Mouse (Mus musculus): ENCODE measurements around the gene Arhgef3. TPM values are rescaled to one million over a fixed set of nuclear protein-coding genes. Genes with fewer than 3 reads are reported as not detected.

Gene Arhgef3
- total RNA-seq, 2 experiments from 2014 or later: 36.5 to 37.3 TPM

GRCm38 (mm10) chr14:27344250-27344990 lies 229.7 kb downstream of the Arhgef3 start:
- DNase-seq: no peak

DNA sequence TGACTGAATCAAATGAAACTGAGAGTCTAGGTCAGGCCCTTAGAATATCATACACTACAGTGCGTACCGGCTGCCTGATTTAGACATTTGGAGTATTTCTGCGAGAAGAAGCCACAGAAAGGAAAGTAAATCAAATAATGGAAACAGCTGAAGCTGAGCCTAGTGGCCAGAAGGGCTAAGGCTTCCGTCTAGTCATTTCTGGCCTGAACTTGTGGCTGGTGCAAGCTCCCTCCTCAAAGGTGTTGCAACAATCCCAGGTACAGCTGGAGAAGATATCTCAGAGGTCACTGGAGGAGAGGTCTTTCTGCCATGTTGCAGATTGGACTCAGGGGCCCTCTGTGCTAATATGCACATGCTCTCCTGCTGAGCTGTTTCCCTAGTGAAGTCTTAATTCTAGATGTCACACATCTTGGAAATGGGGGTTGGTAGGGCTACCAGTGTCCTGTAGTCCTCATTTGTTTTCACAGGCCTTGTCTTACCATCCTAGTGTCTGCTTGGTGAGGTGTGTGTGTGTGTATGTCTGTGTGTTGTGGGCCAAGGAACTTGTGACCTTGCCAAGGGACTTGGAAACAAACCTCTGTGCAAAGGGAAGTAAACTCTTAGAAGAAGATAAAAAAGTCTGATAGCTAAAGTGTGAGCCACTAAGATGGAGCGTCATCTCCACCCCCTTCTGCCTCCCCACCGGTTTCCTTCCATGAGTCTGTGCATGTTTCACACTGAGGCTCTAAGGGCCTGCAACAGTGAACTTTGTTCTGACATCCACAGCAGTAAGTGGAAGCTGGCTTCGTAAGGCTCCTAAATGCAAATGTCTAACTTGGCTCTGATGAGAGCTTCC lies 230.6 kb downstream of the Arhgef3 start:
- no peak for DNase-seq

DNA sequence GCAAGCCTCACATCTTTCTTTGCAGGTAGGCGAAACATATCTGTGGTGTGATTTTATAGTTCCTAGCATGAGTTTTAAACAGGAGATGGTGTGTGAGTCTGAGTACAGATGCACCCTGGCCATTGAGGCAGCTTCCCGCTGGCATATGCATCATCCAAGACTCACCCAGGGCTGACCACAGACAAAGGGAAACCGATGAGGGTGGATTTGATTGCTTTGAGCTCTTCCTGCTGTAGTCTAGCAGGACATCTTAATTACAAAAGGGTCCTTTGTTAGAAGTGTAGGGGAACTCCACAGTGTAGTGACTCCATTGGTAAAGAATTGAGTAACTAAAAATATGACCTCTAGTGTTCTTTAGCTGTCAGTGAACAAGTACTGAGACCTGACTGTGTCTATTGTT lies 232.5 kb downstream of the Arhgef3 start:
- DNase-seq: no peak

GRCm38 (mm10) chr14:27347666-27348065 lies 233.0 kb downstream of the Arhgef3 start:
- DNase-seq: no peak

DNA sequence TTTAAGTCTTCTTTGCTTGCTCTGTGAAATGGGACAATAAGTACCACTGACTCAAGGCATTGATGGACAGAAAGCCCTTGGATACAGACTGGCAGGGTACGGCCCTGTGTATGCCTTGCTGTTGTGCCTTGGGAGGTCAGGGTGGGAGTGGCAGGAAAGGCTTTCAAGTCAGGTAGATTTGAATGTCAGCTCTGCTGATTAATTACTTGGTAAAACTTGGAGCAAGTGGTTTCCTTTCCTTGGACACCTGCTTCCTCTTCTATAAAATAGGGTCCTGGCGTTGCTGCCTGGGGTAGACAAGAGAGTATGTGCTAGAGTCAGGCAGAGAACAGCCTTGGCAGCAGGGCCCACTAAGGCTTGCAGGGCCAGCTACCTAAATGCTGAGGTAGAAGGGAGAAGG lies 233.4 kb downstream of the Arhgef3 start:
- DNase-seq: no peak

GRCm38 (mm10) chr14:27348656-27349055 lies 234.0 kb downstream of the Arhgef3 start:
- DNase-seq: no peak

GRCm38 (mm10) chr14:27349120-27349519 lies 234.4 kb downstream of the Arhgef3 start:
- no peak for DNase-seq

DNA sequence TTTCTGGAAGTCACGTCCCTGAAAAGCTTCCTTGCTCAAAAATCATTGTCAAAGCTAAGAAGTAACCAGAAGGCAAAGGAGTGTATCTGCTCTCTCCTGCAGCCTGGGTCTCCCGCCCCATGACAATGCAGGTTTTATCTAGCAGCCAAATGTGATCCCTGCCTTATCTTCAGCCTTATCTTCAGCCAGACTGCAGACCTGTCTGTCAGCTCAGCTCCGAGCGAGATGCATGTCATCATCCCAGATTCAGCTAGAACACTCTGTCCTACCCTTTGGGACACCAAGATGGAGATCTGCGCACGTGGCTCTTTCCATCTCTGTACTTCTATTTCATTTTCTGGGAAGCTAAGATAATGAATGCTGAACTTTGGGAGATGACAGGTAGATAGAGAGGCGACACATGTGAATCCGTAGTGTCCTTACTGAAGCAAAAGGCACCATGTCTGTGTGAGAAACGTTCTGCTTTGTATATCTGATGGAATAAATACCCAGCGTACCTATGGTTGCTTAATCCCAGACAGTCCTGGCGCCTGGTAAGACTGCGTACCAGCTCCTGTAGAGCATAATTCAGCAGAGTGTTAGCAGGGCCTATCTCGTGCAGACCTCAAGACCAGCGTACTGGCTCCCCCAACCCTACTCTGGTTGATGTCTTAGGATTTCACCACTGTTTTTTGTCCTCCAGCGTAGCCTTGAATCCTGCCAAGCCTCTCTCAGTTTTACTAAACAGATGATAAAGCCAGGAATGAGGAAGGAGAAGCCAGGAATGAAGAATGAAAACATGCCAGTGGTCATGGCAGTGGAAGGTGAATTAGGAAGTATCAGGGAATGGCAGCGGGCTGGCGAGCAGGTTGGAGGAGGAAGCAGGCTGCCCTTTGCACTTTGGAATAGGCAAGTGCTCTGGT lies 235.4 kb downstream of the Arhgef3 start:
- peak; percentile 32 for DNase-seq

GRCm38 (mm10) chr14:27351051-27351475 lies 236.4 kb downstream of the Arhgef3 start:
- no peak for DNase-seq

GRCm38 (mm10) chr14:27351476-27352079 lies 236.9 kb downstream of the Arhgef3 start:
- peak; percentile 55 for DNase-seq

GRCm38 (mm10) chr14:27352470-27352869 lies 237.8 kb downstream of the Arhgef3 start:
- DNase-seq: no peak

GRCm38 (mm10) chr14:27355151-27355550 lies 240.5 kb downstream of the Arhgef3 start:
- DNase-seq: no peak

GRCm38 (mm10) chr14:27355937-27356336 lies 241.2 kb downstream of the Arhgef3 start:
- DNase-seq: no peak

DNA sequence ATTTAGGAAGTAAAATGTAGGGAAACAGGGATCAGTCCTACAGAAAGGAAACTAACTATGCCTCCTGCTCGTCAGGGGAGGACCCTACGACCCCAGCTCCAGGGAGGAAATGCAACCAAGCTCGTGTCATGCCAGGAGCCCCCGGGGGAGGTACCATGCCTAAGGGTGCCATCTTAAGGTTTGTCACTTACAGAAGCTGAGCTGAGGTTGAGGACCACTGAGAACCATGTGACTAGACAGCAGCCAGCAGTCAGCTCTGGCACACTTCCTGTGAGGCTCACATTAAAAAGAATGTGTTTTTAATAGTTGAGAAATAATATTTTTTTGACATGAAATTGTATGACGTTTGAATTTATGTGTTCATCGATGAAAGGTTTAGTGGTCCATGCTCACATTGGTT lies 242.4 kb downstream of the Arhgef3 start:
- DNase-seq: no peak

DNA sequence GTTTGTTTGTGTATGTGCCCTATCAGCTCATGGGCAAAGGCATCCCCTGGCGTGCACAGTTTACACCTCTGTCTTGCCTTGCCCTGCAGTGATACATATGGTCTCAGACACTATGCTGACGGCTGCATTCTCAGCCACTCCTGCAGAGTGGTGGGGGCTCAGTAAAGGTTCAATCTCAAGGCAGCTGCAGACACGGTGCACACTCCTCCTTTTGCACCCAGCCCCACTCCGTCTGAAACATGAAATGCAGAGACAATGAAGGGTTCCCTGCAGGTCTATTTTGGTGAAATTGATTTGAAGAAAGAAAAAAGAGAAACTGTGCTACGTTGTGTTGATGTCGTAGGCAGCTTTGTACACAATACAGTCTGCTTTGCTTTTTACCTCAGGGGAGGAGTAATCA lies 243.5 kb downstream of the Arhgef3 start:
- DNase-seq: no peak

- DNase-seq: no peak
These were observed 246.2 kb downstream of the Arhgef3 start for GRCm38 (mm10) chr14:27360849-27361248.

DNA sequence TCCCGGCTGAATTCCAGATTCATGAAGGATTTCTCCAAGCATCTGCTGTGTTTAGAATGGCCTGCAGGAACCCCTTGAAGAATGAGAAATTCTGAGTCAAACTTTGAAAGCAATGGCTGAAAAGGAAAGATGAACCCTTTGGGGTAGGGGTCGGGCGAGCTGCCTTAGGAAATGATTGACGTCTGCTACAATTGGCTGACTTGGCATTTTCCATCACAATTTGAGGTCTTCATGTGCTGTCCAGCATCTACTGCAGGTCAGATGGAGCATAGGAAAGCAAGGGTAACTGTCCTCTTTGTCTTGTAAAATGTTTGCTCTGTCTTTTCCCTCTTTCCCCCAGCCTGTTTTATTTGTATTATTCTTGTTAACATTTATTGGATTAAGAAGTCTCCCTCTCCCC lies 246.8 kb downstream of the Arhgef3 start:
- no peak for DNase-seq

- DNase-seq: no peak
These were observed 250.1 kb downstream of the Arhgef3 start for GRCm38 (mm10) chr14:27364668-27365257.

DNA sequence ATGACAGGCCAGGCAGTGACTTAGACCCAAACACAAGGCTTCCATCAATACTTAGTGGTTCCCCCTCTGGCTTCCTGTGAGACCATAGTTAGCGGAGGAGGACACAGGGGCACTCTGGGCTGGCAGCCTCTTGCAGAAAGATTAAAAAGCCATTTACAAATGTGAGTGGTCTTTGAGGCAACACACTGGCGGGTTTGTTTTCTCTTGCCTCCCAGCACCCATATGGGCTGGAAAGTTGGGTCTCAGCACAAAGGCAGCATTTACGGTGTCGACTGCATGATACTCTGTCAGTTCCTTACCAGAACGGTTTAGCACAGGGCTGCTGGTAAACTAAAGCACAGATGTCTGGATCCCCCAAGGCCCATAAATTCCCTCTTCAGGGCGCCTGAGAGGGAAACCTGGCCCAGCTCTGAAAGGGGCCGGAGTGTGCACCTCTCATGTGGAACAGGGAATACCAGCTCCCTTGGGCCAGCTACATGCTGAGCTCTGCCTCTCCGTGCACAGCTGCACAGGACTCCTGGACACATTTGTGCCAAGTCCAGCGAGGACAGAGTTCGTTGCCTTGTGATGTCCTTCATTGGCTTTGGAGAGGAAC lies 252.5 kb downstream of the Arhgef3 start:
- no peak for DNase-seq

- no peak for DNase-seq
These were observed 253.9 kb downstream of the Arhgef3 start for GRCm38 (mm10) chr14:27368619-27369018.

DNA sequence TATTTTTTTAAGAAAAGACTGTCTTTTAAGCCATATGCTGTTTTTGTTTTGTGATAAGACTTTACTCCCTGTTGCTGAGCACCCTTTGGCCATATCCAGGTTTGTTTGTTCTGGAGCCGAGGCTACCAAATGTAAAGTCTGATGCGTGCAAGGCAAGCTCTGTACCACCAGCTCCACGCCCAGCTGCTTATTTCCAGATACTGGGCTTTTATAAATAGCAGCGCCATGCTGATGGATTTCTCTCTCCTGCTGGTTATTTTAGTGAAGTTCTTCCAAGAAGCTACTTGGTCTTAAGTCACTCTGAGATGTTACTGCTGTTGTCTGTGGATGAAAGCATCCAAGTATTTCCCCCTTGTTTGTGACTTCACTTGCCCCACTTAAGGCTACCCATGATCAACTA lies 254.8 kb downstream of the Arhgef3 start:
- no peak for DNase-seq

Data from adrenal gland, postnatal 10 days (tissue).